Mouse (Mus musculus): ENCODE measurements around the gene Themis2. TPM values are rescaled to one million over a fixed set of nuclear protein-coding genes. Genes with fewer than 3 reads are reported as not detected.
"Not testable (repeated sequence)": the region's sequence is repeated elsewhere in the genome, so short reads cannot be mapped to it uniquely, and the experiment has no call there.

Gene Themis2
- polyA plus RNA-seq, 1 experiment from 2014 or later: 0.50 TPM

GRCm38 (mm10) chr4:132778562-132779201 lies 17.5 kb downstream of the Themis2 start:
- Histone ChIP-seq H3K9me3 (replicated peaks) (no peaks in the 10 kb centered on the region), H3K4me2 (no peak overlapping the region), H3K27ac (ENCODE audit: poor library complexity, severe bottlenecking) (no peak overlapping the region), H3K4me1 (replicated peaks) (no peaks in the 10 kb centered on the region), H3K27me3 (replicated peaks) (no peaks in the 10 kb centered on the region), H3K4me3 (no peak overlapping the region), H3K36me3 (peaks cover 60% of the 10 kb centered on the region), H3K9ac (no peak overlapping the region)
- 92% methylated on average over 6 of the region's 6 CpGs for WGBS
- ATAC-seq (ENCODE audit: insufficient number of reproducible peaks, low FRiP score): no peak

DNA sequence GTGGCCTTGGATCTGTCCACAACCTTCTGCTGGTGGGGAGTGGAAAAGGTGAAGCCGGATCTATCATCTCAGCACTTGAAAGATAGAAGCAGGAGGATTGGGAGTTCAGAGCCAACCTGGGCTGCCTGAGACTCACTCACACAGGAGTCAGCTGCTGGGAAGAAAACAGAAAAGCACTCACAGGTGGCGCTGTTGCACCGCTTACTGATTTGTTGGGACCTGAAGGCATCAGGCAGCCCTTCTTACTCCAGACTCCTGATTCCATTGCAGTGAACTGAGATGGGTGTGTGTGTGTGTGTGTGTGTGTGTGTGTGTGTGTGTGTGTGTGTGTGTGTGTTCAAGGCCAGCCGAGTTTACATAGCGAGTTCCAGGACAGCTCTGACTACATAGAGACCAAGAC lies 19.4 kb downstream of the Themis2 start:
- peaks cover 78% of the 10 kb centered on the region for H3K36me3 ChIP-seq
- no peak overlapping the region for H3K27ac ChIP-seq (ENCODE audit: poor library complexity, severe bottlenecking)
- no peak overlapping the region for H3K9ac ChIP-seq
- no peak overlapping the region for H3K4me2 ChIP-seq
- H3K9me3 ChIP-seq (replicated peaks): no peaks in the 10 kb centered on the region
- no peak for ATAC-seq (ENCODE audit: insufficient number of reproducible peaks, low FRiP score)
- 90% methylated on average over 5 of the region's 5 CpGs for WGBS
- H3K27me3 ChIP-seq (replicated peaks): no peaks in the 10 kb centered on the region
- no peaks in the 10 kb centered on the region for H3K4me1 ChIP-seq (replicated peaks)
- no peak overlapping the region for H3K4me3 ChIP-seq

- ATAC-seq (ENCODE audit: insufficient number of reproducible peaks, low FRiP score): no peak
- H3K27ac ChIP-seq (ENCODE audit: poor library complexity, severe bottlenecking): no peak overlapping the region
- no peaks in the 10 kb centered on the region for H3K4me1 ChIP-seq (replicated peaks)
- H3K36me3 ChIP-seq: peaks cover 96% of the 10 kb centered on the region
- no peak overlapping the region for H3K4me2 ChIP-seq
- H3K27me3 ChIP-seq (replicated peaks): no peaks in the 10 kb centered on the region
- H3K9me3 ChIP-seq (replicated peaks): no peaks in the 10 kb centered on the region
- no peak overlapping the region for H3K9ac ChIP-seq
- no peak overlapping the region for H3K4me3 ChIP-seq
- WGBS: 79% methylated on average over 3 of the region's 3 CpGs
Measured at GRCm38 (mm10) chr4:132774905-132775304, 21.3 kb downstream of the Themis2 start.

- H3K9me3 ChIP-seq (replicated peaks): no peaks in the 10 kb centered on the region
- ATAC-seq (ENCODE audit: insufficient number of reproducible peaks, low FRiP score): no peak
- no peak overlapping the region for H3K4me3 ChIP-seq
- H3K4me2 ChIP-seq: no peak overlapping the region
- no peak overlapping the region for H3K27ac ChIP-seq (ENCODE audit: poor library complexity, severe bottlenecking)
- no peaks in the 10 kb centered on the region for H3K27me3 ChIP-seq (replicated peaks)
- H3K36me3 ChIP-seq: peaks cover 71% of the 10 kb centered on the region
- no peak overlapping the region for H3K9ac ChIP-seq
- 88% methylated on average over 9 of the region's 9 CpGs for WGBS
- peaks cover 9% of the 10 kb centered on the region for H3K4me1 ChIP-seq (replicated peaks)
Measured at GRCm38 (mm10) chr4:132771776-132772175, 24.4 kb downstream of the Themis2 start.

GRCm38 (mm10) chr4:132767914-132768876 lies 28.0 kb downstream of the Themis2 start, which contains the start of gene Rpa2:
Gene Rpa2 (plus strand): TSS chr4:132768332.
- Histone ChIP-seq H3K9me3 (replicated peaks) (no peaks in the 10 kb centered on the region), H3K27ac (ENCODE audit: poor library complexity, severe bottlenecking) (peak within 1 kb of the TSS; percentile 69)
- peak; percentile 95 for ATAC-seq (ENCODE audit: insufficient number of reproducible peaks, low FRiP score)

DNA sequence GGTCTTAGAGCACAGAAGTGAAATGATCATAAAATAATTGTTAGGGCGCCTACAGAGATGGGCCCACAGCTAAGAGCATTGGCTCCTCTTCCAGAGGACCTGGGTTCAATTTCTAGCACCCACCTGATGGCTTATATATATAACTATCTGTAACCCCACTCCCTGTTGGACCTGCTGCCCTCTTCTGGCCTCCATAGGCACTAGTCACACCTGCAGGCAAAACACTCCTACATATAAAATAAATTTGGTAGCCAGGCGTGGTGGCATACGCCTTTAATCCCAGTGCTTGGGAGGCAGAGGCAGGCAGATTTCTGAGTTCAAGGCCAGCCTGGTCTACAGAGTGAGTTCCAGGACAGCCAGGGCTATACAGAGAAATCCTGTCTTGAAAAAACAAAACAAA lies 33.1 kb downstream of the Themis2 start:
- not testable (repeated sequence) for ATAC-seq (ENCODE audit: insufficient number of reproducible peaks, low FRiP score); H3K9me3 ChIP-seq (replicated peaks)
- 76% methylated on average over 3 of the region's 3 CpGs for WGBS

More at GRCm38 (mm10) chr4:132767914-132768876, 28.0 kb downstream of the Themis2 start, which contains the start of gene Rpa2:
- Histone ChIP-seq H3K9ac (peak within 1 kb of the TSS; percentile 90), H3K4me3 (peak within 1 kb of the TSS; percentile 87), H3K27me3 (replicated peaks) (no peaks in the 10 kb centered on the region), H3K4me2 (peak within 1 kb of the TSS; percentile 81), H3K36me3 (peaks cover 37% of the 10 kb centered on the region), H3K4me1 (replicated peaks) (peaks cover 9% of the 10 kb centered on the region)
- WGBS: under 1% methylated on average over 70 of the region's 71 CpGs

GRCm38 (mm10) chr4:132762602-132763001 lies 33.6 kb downstream of the Themis2 start:
- H3K9me3 ChIP-seq (replicated peaks): no peaks in the 10 kb centered on the region
- H3K27me3 ChIP-seq (replicated peaks): peaks cover 5% of the 10 kb centered on the region
- H3K4me1 ChIP-seq (replicated peaks): no peaks in the 10 kb centered on the region
- no peak overlapping the region for H3K4me2 ChIP-seq
- no peak overlapping the region for H3K9ac ChIP-seq
- no peak overlapping the region for H3K4me3 ChIP-seq
- ATAC-seq (ENCODE audit: insufficient number of reproducible peaks, low FRiP score): no peak
- no peaks in the 10 kb centered on the region for H3K36me3 ChIP-seq
- 63% methylated on average over 6 of the region's 6 CpGs for WGBS
- no peak overlapping the region for H3K27ac ChIP-seq (ENCODE audit: poor library complexity, severe bottlenecking)

More for the DNA sequence above, 33.1 kb downstream of the Themis2 start:
- not testable (repeated sequence) for H3K4me3 ChIP-seq; H3K4me1 ChIP-seq (replicated peaks); H3K36me3 ChIP-seq; H3K27me3 ChIP-seq (replicated peaks); H3K4me2 ChIP-seq; H3K9ac ChIP-seq; H3K27ac ChIP-seq (ENCODE audit: poor library complexity, severe bottlenecking)

- ATAC-seq (ENCODE audit: insufficient number of reproducible peaks, low FRiP score): no peak
- 0 out of 2 replicates have a peak overlapping the region, but pooled peaks have one; percentile 6 for H3K9ac ChIP-seq
- peaks cover 9% of the 10 kb centered on the region for H3K27me3 ChIP-seq (replicated peaks)
- no peaks in the 10 kb centered on the region for H3K36me3 ChIP-seq
- no peak overlapping the region for H3K27ac ChIP-seq (ENCODE audit: poor library complexity, severe bottlenecking)
- H3K4me1 ChIP-seq (replicated peaks): no peaks in the 10 kb centered on the region
- no peaks in the 10 kb centered on the region for H3K9me3 ChIP-seq (replicated peaks)
- H3K4me3 ChIP-seq: no peak overlapping the region
- 51% methylated on average over 3 of the region's 3 CpGs for WGBS
- H3K4me2 ChIP-seq: no peak overlapping the region
Measured at GRCm38 (mm10) chr4:132760296-132760695, 35.9 kb downstream of the Themis2 start.

GRCm38 (mm10) chr4:132757633-132758351 lies 38.4 kb downstream of the Themis2 start:
- WGBS: 69% methylated on average over 7 of the region's 7 CpGs
- H3K27me3 ChIP-seq (replicated peaks): peaks cover 9% of the 10 kb centered on the region
- ATAC-seq (ENCODE audit: insufficient number of reproducible peaks, low FRiP score): no peak
- no peaks in the 10 kb centered on the region for H3K36me3 ChIP-seq
- no peak overlapping the region for H3K9ac ChIP-seq
- peak overlapping the region; percentile 87 for H3K4me2 ChIP-seq
- H3K4me3 ChIP-seq: no peak overlapping the region
- peaks cover 4% of the 10 kb centered on the region; the same call in 1 of the 2 replicates for H3K4me1 ChIP-seq (replicated peaks)
- H3K9me3 ChIP-seq (replicated peaks): no peaks in the 10 kb centered on the region
- no peak overlapping the region for H3K27ac ChIP-seq (ENCODE audit: poor library complexity, severe bottlenecking)

GRCm38 (mm10) chr4:132756974-132757373 lies 39.2 kb downstream of the Themis2 start, which contains the start of gene Smpdl3b:
Gene Smpdl3b (minus strand): TSS chr4:132757252.
- Histone ChIP-seq H3K4me2 (peak within 1 kb of the TSS; percentile 87), H3K27ac (ENCODE audit: poor library complexity, severe bottlenecking) (no peak within 1 kb of the TSS), H3K36me3 (no peaks in the 10 kb centered on the region), H3K9me3 (replicated peaks) (no peaks in the 10 kb centered on the region), H3K9ac (peak within 1 kb of the TSS; percentile 61), H3K4me1 (replicated peaks) (peaks cover 5% of the 10 kb centered on the region; the same call in 1 of the 2 replicates), H3K4me3 (peak within 1 kb of the TSS; percentile 49), H3K27me3 (replicated peaks) (peaks cover 9% of the 10 kb centered on the region)
- WGBS: 1% methylated on average over 22 of the region's 22 CpGs
- ATAC-seq (ENCODE audit: insufficient number of reproducible peaks, low FRiP score): peak; percentile 78
